37 mouse cellular contexts compared by ENCODE assay signal in genomic region chr2:154044743-154045142, GRCm38 (mm10). TPM values are rescaled to one million over a fixed set of nuclear protein-coding genes. Genes with fewer than 3 reads are reported as not detected.
"Had no signal": no experiment of that assay in that cellular context is flagged by ENCODE, and none has a peak within 500 bp of the region (broad histone marks: within the 10 kb centered on the region; RNA-seq: fewer than 3 reads in every experiment).

No protein-coding gene starts in this region.

- H3K4me2 ChIP-seq: heart, embryonic 13.5 days; heart, embryonic 15.5 days; hindbrain, embryonic 13.5 days; hindbrain, embryonic 15.5 days; limb, embryonic 12.5 days; liver, embryonic 11.5 days; liver, embryonic 13.5 days; liver, embryonic 15.5 days had no signal

- DNase-seq: gastrocnemius, postnatal 10 days; gastrocnemius, postnatal 25 days; heart, postnatal 14 days; heart, postnatal 36 days; kidney, adult 11 months; kidney, adult 2 months; kidney, postnatal 10 days; kidney, postnatal 25 days; kidney, postnatal 4 days; liver; liver, embryonic 13.5 days had no signal

- H3K4me1 ChIP-seq: heart, embryonic 13.5 days; heart, embryonic 15.5 days; hindbrain, embryonic 15.5 days; limb, embryonic 10.5 days; limb, embryonic 12.5 days; liver, embryonic 13.5 days; liver, embryonic 15.5 days had no signal

- ATAC-seq: hindbrain, postnatal 0 days; intestine, embryonic 16.5 days had no signal

- H3K9ac ChIP-seq: heart, embryonic 13.5 days; heart, embryonic 15.5 days; hindbrain, embryonic 13.5 days; hindbrain, embryonic 15.5 days; limb, embryonic 12.5 days; liver, embryonic 13.5 days; liver, embryonic 15.5 days had no signal

- H3K4me3 ChIP-seq: heart, embryonic 13.5 days; heart, embryonic 15.5 days; hindbrain, embryonic 13.5 days; hindbrain, embryonic 15.5 days; layer of hippocampus, adult 2 months; left cerebral cortex, adult 2 months; limb, embryonic 10.5 days; limb, embryonic 12.5 days; liver, embryonic 13.5 days; liver, embryonic 15.5 days had no signal

- H3K9me3 ChIP-seq: heart, embryonic 13.5 days; heart, embryonic 15.5 days; hindbrain, embryonic 13.5 days; hindbrain, embryonic 15.5 days; limb, embryonic 10.5 days; limb, embryonic 12.5 days; liver, embryonic 13.5 days; liver, embryonic 15.5 days had no signal

- H3K36me3 ChIP-seq: heart, embryonic 13.5 days; heart, embryonic 15.5 days; hindbrain, embryonic 13.5 days; hindbrain, embryonic 15.5 days; limb, embryonic 10.5 days; limb, embryonic 12.5 days; liver, embryonic 13.5 days; liver, embryonic 15.5 days had no signal

- H3K27ac ChIP-seq: heart, embryonic 13.5 days; heart, embryonic 15.5 days; hindbrain, embryonic 13.5 days; hindbrain, embryonic 15.5 days; hindbrain, postnatal 0 days; layer of hippocampus, adult 2 months; left cerebral cortex, adult 2 months; limb, embryonic 10.5 days; limb, embryonic 12.5 days; liver, embryonic 13.5 days; liver, embryonic 15.5 days had no signal

- H3K27me3 ChIP-seq: heart, embryonic 13.5 days; heart, embryonic 15.5 days; hindbrain, embryonic 13.5 days; hindbrain, embryonic 15.5 days; limb, embryonic 12.5 days; liver, embryonic 13.5 days; liver, embryonic 15.5 days had no signal

RNA-seq across cellular contexts. Expression of gene Bpifa2, which starts 36.7 kb away (rescaled TPM):
- total RNA-seq: gastrocnemius, adult 18-20 months; gastrocnemius, postnatal 10 days; gastrocnemius, postnatal 25 days; gastrocnemius, postnatal 4 days; heart, adult 18-20 months; heart, postnatal 14 days; heart, postnatal 36 days; hematopoietic stem cell, adult 5-6 weeks; hindbrain, postnatal 0 days; layer of hippocampus, adult 2 months; layer of hippocampus, postnatal 10 days; layer of hippocampus, postnatal 25 days; left cerebral cortex, adult 2 months; left cerebral cortex, postnatal 14 days; left cerebral cortex, postnatal 36 days had no signal
- polyA plus RNA-seq: heart, embryonic 13.5 days; heart, embryonic 15.5 days; heart, postnatal 0 days; hindbrain, embryonic 11.5 days; hindbrain, embryonic 13.5 days; hindbrain, embryonic 15.5 days; hindbrain, postnatal 0 days; intestine, embryonic 14.5 days; intestine, embryonic 16.5 days; kidney, adult 2 months; kidney, embryonic 14.5 days; kidney, embryonic 16.5 days; limb, embryonic 10.5 days; limb, embryonic 12.5 days; limb, embryonic 14.5 days; liver, embryonic 11.5 days; liver, embryonic 13.5 days; liver, embryonic 15.5 days had no signal
